Comparison of ENCODE assay signal across 16 mouse cellular contexts in genomic region chr8:114959406-114959805, GRCm38 (mm10).
"Had no signal": no experiment of that assay in that cellular context is flagged by ENCODE, and none has a peak within 500 bp of the region (broad histone marks: within the 10 kb centered on the region; RNA-seq: fewer than 3 reads in every experiment).

No protein-coding gene starts in this region.

- H3K4me3 ChIP-seq: neural tube, embryonic 13.5 days; neural tube, embryonic 15.5 days; stomach, embryonic 15.5 days had no signal

- H3K9ac ChIP-seq: neural tube, embryonic 13.5 days; neural tube, embryonic 15.5 days; stomach, embryonic 15.5 days had no signal

- H3K27ac ChIP-seq: neural tube, embryonic 13.5 days; neural tube, embryonic 15.5 days; stomach, embryonic 15.5 days; stomach, postnatal 0 days had no signal

- H3K4me1 ChIP-seq: neural tube, embryonic 15.5 days had no signal

- H3K4me2 ChIP-seq: neural tube, embryonic 13.5 days; neural tube, embryonic 15.5 days; stomach, embryonic 15.5 days had no signal

- H3K9me3 ChIP-seq: neural tube, embryonic 13.5 days; neural tube, embryonic 15.5 days; stomach, embryonic 15.5 days had no signal

- H3K27me3 ChIP-seq: neural tube, embryonic 13.5 days; neural tube, embryonic 15.5 days; stomach, embryonic 15.5 days had no signal

- DNase-seq: retina, postnatal 1 day; right cerebral cortex, adult 18-20 months; right cerebral cortex, postnatal 14 days; right cerebral cortex, postnatal 25 days; right cerebral cortex, postnatal 4 days; spleen, adult 18-20 months; thymus, adult 18-20 months; thymus, adult 2 months; thymus, postnatal 14 days; thymus, postnatal 25 days; thymus, postnatal 36 days; thymus, postnatal 4 days had no signal

- H3K36me3 ChIP-seq: neural tube, embryonic 13.5 days; neural tube, embryonic 15.5 days; stomach, embryonic 15.5 days had no signal
